Mouse (Mus musculus): ENCODE data around the gene Rab12. TPM values are rescaled to one million over a fixed set of nuclear protein-coding genes. Genes with fewer than 3 reads are reported as not detected.
"Not testable (repeated sequence)": the region's sequence is repeated elsewhere in the genome, so short reads cannot be mapped to it uniquely, and the experiment has no call there.

Gene Rab12
- total RNA-seq (2015; ENCODE audit: low replicate concordance) (10.5 and 13.3 TPM in 2 replicates), total RNA-seq (2017; ENCODE audit: low replicate concordance) (7.7 and 8.5 TPM in 2 replicates)

DNA sequence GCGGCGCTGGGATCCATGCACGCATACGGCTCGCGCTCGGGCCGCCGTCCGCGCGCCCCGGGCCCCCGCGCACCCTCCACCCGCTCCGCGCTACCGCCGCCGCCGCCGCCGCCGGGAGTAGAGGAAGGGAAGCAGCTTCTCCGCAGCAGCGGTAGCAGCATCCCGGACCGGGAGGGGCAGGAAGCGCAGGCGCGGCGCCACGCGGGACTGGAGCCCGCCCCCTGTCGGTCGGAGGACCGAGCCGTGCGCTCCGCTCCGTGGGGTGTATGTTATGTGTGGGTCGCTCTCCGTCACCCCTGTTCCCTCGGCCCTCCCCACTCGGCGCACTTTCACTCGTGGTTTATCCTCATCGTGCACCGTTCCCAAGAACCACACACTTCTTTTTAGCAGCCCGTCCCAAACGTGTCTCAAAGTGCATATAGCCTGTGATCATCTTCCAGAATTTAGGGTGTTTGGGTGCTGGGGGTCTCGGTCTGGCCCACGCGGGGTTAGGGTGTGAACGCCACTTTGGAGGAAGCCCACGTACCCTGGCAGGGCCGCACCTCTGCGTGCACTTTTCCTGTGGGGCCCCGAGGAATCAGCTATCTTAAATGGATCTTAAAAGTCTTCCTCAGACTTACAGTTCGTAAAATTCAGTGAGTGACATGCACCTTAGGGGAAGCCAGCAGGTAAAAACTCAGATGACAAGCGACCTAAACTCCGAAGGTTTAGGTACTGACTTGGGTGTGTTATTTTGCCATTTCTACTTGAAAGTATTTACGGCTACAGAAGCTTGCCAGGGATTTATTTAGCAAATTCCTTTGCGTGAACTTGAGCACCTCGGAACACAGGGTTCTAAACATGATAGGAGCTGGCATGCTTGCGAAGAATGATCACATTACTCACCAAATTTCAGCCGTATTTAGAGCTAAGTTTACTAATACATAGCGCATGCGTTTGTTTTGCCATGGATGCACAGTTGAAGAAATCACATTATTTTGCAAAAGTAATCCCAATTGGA, at the start of gene Rab12:
Gene Rab12, minus strand, starts transcription at position 176 of the 1,000 bp plus-strand sequence.
- ATAC-seq (replicated peaks; ENCODE audit: low FRiP score, poor library complexity, severe bottlenecking) = peak; percentile 94

DNA sequence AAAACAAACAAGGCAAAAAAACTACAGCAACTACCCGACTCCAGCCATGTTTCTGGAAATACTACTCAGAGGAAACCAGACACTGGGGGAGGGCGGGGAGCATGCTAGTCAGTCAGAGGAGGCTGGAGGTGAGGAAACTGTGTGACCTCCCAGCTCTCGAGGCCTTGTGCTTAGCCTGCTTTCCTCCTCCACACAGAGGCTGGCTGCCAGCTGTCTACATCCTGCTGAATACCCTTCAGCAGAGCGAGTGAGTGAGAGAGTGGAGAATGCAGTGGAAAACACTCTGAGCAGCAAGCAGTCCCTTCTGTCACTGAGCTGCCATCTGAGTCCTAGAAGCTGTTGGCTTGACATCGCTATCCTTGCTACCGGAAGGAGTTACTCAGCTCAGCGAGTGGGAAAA, 44.7 kb upstream of the Rab12 start:
- ATAC-seq (replicated peaks; ENCODE audit: low FRiP score, poor library complexity, severe bottlenecking) = no peak

DNA sequence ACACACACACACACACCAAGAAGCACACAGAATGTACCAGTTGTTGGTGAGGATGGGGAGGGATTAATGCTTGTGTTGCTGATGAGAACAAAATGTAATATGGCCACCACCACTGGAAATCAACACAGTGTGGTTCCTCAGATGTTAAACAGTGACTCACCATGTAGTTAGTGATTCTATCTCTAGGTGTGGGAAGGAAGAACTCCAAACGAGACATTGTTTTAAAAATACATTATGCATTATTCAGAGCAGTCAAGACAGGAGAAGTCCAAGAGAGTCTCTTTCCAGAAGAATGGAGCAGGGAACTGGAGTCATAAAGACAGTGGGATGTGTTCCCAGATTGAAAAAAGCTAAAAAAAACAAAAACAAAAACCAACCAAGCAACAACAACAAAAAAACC, 44.0 kb upstream of the Rab12 start:
- no peak for ATAC-seq (replicated peaks; ENCODE audit: low FRiP score, poor library complexity, severe bottlenecking)

DNA sequence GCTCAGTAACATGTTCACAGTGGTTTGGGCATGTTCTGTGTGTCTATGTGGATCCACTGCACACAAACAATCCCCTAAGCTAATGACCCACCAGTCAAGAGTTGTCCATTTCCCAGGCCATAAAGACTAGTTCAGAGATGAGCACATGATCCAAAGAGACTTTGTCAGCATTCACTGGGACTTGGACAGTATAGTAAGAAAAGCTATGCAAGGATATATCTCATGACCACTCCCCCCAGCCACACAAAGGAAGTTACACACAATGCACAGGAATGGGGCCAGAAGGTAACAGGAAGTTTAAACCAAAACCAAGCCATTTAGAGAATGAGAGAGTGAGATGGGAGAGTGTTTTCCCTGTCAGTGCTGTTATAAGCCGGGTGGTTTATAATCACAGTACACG, 41.9 kb upstream of the Rab12 start:
- no peak for ATAC-seq (replicated peaks; ENCODE audit: low FRiP score, poor library complexity, severe bottlenecking)

DNA sequence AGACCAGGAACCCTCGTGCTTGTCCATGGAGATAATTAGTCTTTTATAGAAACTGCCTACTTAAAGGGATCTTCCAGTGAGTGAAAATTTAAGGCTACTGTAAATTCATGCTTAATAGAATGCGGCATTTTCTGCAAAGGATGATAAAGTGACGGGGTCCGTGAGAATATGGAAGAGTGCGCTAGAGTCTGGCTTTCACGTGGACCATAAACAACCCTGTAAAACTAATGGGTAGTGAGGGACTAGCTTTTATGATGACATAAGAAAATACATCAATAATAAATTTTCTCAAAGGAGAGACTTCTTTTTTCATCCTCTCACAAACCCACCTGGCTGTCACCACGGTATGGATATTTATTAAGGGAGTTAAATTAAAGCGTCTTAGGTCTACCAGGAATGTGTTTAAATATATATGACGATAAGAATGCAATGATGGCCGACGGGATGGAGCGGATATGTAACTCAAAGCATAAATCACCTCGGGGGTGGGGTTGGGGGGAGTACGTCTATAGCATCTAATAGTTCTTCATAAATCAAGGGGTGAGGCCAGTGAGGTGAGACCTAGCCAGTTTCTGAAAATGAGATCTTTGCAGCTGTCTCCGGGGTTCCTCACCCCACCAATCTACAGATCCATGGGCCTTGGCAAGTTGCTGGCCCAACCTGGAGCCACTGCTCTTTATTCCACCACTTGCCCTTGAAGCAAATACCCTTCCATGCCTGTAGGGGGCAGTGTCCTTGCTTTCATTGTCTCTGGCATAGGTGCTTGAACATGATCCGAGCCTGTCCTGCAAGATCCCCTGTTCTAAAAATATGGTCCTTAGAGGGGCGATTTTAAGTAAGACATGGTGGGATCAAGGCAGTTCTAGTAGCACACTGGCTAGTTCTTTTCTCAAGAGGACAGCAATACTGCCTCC, 39.1 kb upstream of the Rab12 start:
- ATAC-seq (replicated peaks; ENCODE audit: low FRiP score, poor library complexity, severe bottlenecking) = no peak

DNA sequence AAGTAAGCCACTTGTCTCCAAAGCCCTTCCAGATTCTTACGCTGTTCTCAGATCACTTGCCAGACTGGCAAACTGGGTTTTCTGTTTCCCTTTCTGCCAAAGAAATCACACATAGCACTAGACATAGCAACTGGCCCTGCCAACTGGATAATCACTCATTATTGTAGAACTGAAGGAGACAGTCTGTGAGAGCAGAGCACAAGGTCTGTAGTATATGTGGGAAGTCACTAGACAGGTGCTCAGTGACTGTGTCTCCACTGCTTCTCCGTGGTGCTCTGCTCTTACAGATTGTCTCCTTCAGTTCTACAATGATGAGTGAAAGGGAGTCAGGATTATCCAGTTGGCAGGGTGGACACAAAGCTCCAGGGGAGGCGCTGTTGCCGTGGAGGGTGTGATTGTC, 33.2 kb upstream of the Rab12 start:
- no peak for ATAC-seq (replicated peaks; ENCODE audit: low FRiP score, poor library complexity, severe bottlenecking)

DNA sequence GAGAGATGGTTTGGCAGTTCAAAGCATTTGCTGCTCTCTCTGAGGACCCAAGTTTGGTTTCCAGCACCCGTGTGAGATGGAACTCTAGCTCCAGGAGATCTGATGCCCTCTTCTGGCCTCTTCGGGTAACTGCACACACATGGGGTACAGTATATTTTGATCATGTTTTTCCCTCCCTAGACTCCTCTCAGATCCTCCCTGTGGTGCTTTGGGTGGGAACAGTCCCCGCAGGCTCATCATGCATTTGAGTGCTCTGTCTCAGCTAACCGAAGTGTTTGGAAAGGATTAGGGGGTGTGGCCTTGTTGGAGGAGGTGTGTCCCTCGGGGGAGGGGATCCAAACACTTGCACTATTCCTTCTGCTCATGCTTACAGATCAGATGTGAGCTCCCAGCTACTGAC, 31.0 kb upstream of the Rab12 start:
- ATAC-seq (replicated peaks; ENCODE audit: low FRiP score, poor library complexity, severe bottlenecking) = no peak

DNA sequence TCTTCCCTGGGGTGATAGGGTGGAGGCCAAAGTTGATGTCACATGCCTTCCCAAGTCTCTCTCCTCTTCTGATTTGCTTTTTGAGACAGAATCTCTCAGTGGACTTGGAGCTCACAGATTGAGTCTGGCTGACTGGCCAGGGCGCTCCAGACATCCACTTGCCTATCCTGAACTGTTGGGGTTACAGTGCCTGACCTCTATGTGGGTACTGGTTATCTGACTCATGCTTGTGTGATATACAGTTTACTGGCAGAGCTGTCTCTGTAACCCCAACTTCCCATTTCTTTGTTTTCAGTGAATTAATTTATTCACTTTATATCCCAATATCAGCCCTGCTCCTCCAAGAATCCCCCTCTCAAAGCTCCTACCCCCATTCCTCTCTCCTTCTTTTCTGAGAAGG, 12.8 kb upstream of the Rab12 start:
- ATAC-seq (replicated peaks; ENCODE audit: low FRiP score, poor library complexity, severe bottlenecking) = no peak

DNA sequence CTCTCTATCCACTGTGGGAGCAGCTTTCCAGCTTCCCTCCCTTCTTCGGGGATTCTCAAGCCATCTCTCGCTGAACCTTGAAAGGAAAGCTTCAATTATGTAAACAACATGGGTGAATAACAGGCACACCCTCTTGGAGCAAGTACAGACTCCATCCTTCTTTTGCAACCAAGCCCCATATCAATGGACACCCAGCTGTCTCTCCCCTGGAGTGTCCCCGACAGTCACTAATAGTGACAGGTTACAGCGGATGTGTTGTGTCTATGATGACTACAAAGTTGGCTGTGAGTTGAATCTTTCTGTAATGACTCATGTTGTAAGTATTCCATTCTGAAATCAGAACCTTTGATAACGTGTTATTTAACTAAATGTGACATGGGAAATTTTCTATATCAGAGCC, 3.9 kb upstream of the Rab12 start:
- ATAC-seq (replicated peaks; ENCODE audit: low FRiP score, poor library complexity, severe bottlenecking) = no peak

DNA sequence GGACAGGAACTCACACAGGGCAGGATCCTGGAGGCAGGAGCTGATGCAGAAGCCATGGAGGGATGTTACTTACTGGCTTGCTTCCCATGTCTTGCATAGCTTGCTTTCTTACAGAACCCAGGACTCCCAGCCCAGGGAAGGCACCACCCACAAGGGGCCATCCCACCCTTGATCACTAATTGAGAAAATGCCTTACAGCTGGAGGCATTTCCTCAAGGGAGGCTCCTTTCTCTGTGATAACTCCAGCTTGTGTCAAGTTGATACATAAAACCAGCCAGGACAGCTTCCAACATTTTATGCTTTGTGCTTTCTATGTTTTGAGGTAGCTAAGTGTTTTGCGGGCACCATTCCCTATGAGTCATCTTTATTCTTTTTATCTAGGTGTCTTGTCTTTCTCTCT, 3.1 kb upstream of the Rab12 start:
- ATAC-seq (replicated peaks; ENCODE audit: low FRiP score, poor library complexity, severe bottlenecking) = not testable (repeated sequence)

DNA sequence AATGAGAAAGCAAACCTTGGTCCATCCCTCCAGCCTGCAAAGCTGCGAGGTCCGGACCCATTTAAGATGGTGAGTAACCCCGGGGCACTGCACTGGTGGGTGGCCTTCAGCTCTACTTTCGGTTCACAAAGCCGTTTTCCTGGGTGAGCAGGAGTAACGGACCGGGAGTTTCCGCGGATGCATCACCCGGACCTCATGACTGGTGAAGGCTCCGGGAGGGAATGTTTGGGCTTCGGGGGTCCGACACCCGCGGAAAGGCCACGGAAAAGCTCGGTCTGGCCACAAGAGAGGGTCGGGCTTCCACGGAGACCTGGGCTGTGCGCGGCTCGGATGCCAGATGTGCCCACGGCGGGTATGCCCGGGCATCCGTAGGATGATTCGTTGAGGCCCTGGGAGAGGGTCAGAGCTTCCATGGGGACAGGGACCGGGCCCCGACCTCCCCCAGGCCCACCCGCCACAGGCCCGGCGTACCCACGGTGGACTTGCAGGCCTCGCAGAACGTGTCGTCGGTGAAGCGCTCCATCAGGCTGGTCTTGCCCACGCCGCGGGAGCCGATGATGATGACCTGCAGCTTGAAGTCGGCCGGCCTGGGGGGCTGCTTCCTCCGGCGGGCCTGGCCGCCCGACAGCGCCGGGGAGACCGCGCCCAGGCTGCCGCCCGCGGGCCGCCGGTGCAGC, 514 bp downstream of the Rab12 start:
- ATAC-seq (replicated peaks; ENCODE audit: low FRiP score, poor library complexity, severe bottlenecking) = peak; percentile 47

DNA sequence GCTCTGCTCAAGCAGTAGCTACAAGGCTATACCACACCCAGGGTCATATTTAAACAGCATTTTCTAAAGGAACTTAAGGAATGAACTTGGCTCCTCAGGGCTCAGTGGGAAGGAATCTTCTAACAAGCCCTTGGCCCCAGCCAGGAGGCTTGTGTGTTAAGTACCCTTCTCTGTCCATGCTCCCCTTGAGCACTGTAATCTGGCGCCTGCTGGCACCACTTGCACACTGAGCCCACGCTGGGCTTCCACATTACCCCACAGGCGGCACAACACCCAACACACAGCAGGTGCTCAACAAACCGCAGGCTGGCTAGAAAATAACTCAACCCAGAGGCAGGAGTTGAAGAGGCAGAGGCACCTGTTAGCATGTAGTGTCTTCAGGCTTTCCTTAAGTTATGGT, 2.6 kb downstream of the Rab12 start:
- ATAC-seq (replicated peaks; ENCODE audit: low FRiP score, poor library complexity, severe bottlenecking) = no peak

DNA sequence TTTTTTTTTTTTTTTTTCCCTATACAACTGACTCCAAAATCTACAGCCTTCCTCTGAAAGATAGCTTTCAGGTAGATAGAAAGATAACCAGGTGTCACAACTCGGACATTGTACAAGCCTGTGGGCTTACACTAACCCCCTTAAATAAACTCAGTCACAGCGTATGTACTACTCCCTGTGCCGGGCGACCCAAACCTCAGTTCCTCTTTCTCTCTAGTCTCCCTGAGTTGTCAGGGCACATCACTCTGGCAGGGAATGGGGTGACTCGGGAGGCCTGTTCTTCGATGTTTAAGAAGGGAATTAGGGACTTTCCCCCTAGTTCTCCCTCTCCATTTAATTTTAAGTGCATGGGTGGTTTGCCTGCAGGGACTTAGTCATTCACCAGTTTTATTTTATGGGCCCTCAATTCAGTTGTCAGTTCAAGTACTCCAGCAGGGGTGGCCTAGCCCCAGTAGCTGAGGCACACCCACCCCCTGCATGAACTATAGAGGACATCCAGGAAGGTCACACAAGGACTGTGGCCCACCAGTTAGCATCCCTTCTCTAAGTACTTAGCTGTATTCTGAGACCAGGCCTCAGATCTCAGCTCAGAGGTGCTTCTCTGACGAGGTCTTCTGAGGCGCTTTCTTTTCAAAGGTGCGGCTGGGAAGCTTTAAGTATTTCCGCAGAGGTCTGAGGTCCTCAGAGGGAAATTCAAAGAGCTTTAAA, 5.1 kb downstream of the Rab12 start:
- no peak for ATAC-seq (replicated peaks; ENCODE audit: low FRiP score, poor library complexity, severe bottlenecking)

DNA sequence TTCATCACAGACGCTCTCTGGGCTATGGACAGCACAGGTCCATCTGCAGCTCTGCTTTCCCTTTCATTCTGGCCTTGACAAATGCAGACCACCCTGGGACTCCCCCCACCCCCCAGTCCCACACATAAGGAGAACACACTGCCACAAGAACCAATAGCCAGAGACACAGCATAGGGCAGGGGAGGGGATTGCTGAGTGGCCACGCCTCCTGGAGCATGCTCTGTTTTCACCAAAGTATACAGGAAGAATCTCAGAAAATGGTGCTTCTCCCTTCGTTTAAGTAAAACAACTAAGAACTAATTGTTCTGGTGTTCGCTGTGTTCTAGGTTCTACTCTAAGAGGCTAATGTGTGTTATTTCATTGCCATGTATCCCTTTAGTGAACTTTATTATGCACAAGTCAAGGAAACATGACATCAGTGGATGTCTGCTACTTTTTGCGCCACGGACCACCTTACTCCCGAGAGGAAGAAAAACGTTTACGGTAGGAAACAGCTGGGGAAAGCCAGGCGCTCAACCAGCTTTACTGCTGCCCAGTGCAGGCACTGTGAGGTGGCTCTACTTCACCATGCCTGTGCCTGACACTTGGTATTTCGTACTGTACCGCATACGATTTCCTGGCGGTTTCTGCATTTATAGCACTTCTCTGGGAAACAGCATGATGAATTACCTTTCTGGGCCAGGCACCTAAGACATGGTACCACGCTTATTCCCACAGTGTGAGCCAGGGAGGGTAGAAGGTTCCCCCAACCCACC, 7.2 kb downstream of the Rab12 start:
- ATAC-seq (replicated peaks; ENCODE audit: low FRiP score, poor library complexity, severe bottlenecking) = no peak

DNA sequence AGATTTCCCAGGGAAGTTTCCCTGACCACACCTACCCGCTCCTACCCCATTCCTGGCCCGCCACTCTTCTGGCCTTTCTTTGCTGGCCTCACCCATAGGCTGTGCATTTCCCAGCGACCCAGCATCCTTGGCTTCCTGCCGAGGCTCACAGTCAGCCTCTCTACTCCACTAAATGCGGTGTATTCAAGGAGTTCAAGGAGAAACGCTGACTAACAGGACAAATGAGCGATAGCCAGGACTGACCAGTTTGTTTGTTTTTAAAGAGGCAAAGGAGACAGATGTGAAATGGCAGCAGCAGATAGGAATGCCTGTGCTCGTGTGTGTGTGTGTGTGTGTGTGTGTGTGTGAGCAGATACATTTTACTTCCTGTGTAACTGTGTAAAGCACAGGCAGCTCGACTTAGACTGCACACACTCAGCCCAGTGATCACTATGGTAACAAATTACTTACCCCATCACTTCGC, 9.3 kb downstream of the Rab12 start:
- no peak for ATAC-seq (replicated peaks; ENCODE audit: low FRiP score, poor library complexity, severe bottlenecking)

DNA sequence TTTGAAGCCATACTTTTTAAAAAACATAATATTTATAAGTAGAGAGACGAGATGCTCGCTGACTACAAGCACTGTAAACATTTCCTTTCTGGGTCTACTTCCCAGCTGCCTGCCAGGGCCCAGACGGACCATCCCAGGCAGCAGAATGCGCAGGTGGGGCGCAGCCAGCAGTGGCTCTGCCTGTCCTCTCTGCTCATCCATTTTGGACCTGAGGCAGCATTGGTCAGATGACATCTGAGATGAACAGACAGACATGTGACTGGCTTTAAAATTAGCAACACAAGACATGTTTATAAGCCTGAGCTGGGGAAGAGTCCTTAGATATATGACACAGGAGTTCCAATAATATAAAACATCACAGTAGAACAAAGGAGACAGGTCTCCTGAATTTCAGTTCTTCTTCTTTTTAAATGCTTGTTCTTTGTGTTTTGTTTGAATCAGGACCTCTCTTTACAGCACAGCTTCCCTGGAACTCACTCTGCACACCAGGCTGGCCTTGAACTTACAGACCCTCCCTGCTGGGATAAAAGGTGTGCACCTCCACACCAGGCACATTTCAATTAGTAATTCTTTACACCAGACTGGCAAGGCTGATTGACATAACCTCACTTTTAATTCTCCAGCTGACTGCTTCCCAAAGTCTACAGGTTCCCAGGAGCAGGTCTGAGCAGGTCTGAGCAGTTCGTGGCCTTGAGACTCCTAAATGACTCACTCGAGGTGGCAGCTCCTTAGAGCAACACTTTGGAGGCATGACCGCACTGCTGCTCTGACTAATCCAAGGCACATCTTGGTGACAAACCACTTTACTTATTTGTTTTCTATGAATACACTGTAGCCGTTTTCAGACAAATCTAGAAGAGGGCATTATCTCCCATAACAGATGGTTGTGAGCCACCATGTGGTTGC, 12.2 kb downstream of the Rab12 start:
- no peak for ATAC-seq (replicated peaks; ENCODE audit: low FRiP score, poor library complexity, severe bottlenecking)

DNA sequence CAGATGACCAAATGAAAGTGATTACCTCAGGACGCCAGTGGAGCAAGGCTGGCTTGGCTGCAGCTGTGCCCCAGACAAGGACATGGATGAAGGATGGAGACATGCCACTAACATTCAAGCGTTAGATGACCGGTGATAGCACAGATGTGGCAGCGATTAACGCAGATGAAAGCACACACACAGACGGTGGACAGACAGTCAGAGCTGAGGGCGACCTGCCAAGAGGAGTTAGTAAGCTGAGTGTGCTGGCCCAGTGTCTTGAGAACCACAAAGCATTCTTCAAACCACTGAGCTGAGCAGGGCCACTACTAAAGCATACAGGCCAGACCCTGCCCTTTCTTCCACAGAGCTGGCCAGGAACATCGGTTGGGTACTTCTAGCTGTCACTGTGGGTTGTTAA, 14.6 kb downstream of the Rab12 start:
- ATAC-seq (replicated peaks; ENCODE audit: low FRiP score, poor library complexity, severe bottlenecking) = no peak

DNA sequence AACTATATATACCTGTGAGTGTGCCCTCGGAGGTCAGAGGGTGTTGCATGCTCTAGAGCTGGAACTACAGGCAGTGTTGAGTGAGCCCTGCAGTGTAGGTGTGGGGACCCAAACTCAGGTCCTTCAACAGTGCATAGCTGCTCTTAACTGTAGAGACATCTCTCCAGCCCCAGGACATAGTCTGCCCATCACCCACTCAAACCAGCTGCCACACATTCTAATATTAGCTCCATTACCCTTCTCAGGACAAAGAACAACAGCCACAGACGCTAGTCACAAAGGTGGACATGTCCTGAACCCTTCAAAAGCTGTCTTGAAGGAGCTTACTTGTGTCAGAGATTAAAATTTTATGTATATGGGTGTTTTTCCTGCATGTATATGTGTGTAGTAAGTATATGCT, 15.3 kb downstream of the Rab12 start:
- ATAC-seq (replicated peaks; ENCODE audit: low FRiP score, poor library complexity, severe bottlenecking) = no peak
